Mouse (Mus musculus) embryonic fibroblast, embryonic 13.5 days (primary cell): ENCODE measurements at regions not wholly inside any gene's neighbourhood (a gene's known extent, or its start where the extent isn't known, plus 50 kb on each side); places are given as distances from the start of the nearest gene placed in this dataset.
A peak's percentile ranks its signal among the peaks of the same experiment; 100 is the strongest.

Experiments used
- H3K27ac ChIP-seq: 2 replicates; pipeline ENCODE4 v1.5.1; 2012; ENCODE audit warnings: low read length, control low read depth, inconsistent platforms; ENCODE audit not compliant: insufficient read depth
- H3K4me1 ChIP-seq: 2 replicates; pipeline ENCODE4 v1.6.1; 2011; ENCODE audit warnings: low read length; ENCODE audit not compliant: control insufficient read depth, insufficient read depth
- H3K4me3 ChIP-seq: 2 replicates; pipeline ENCODE4 v1.5.1; 2011; ENCODE audit warnings: mild to moderate bottlenecking, control low read depth, low read length; ENCODE audit not compliant: insufficient read depth
- CTCF ChIP-seq: IDR thresholded peaks from 2 replicates; pipeline ENCODE4 v1.5.1; 2011; ENCODE audit warnings: mild to moderate bottlenecking, control low read depth, low read length, moderate library complexity, borderline replicate concordance; ENCODE audit not compliant: insufficient read depth
- POLR2A ChIP-seq: IDR thresholded peaks from 2 replicates; pipeline ENCODE4 v1.6.1; 2011; ENCODE audit warnings: low read depth, mild to moderate bottlenecking, control low read depth, low read length, moderate library complexity

DNA sequence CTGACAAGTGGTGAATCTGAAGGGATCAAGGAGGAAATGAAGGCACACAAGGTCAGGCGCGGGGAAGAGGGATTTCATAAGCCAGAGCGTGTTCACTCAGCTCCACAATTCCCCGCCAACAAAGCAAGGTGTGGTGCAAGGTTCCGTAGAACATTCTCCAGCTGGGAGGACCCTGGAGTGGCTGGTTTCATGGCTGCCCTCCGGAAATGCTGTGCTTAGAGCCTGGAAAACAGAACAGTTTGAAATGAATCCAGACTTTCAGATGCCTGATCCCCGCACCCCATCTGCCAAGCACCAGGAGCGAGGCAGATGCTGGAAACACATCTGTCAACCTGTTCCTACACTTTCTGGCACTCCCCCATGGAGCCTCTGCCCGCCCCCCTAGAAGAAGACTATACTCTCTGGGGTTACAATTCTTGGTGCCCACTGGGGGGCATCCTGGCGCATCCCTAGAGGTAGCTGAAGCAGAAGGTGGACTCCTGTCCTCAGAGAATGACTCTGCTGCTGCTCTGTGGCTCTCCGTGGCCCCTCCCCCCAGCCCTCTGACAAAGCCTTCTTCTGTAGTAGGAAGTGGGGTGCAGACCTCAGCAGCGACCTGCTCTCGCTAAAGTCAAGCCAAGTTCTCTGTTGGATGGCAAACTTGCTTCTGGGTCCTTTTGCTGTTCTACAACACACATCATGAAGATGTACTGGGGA lies 54.5 kb upstream of the Mafb start:
- no peak for TF ChIP-seq CTCF
- TF ChIP-seq POLR2A = no peak
- Histone ChIP-seq H3K27ac (no peak overlapping the region), H3K4me3 (no peak overlapping the region), H3K4me1 (no peaks in the 10 kb centered on the region; the same call in 1 of the 2 replicates)

DNA sequence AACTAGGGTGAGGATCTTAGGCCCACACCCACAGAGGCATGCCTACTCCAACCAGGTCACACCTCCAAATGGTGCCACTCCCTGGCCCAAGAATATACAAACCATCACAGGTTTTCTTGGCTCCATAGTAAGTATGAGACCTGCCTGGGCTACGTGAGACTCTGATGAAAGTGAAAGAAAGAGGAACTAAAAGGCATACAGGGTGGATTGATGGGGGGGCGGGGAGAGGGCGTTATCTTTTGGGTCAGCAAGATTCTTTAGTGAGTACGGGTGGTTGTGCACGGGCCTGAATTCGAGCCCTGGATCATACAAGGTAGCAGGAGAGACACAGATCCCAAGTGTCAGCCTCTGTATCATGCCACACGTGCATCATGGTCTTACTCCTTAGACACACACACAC lies 57.6 kb upstream of the Mafb start:
- no peak overlapping the region for H3K4me3 ChIP-seq
- TF ChIP-seq POLR2A (no peak), CTCF (no peak)
- H3K4me1 ChIP-seq = no peaks in the 10 kb centered on the region; the same call in 1 of the 2 replicates
- H3K27ac ChIP-seq = no peak overlapping the region

DNA sequence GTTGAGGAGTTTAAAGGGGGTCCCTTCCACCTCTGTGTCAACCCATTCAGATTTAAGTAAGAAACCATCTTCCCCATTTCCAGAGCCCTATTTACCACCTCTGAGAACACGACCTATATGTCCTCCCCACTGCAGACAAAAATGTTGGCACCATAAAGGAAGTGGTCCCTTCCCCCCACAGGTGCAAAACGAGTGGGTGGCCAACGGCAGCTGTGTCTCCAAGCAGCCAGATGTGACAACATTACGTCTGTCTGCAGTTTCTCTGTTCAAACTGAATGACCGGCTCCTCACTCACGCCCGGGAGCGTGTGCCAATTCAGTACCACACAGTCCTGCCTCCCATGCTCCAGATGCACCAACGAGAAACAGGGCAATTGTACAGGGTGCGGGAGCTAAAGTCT lies 60.6 kb upstream of the Mafb start:
- Histone ChIP-seq H3K4me1 (no peaks in the 10 kb centered on the region), H3K27ac (no peak overlapping the region), H3K4me3 (no peak overlapping the region)
- no peak for TF ChIP-seq CTCF
- TF ChIP-seq POLR2A = no peak

DNA sequence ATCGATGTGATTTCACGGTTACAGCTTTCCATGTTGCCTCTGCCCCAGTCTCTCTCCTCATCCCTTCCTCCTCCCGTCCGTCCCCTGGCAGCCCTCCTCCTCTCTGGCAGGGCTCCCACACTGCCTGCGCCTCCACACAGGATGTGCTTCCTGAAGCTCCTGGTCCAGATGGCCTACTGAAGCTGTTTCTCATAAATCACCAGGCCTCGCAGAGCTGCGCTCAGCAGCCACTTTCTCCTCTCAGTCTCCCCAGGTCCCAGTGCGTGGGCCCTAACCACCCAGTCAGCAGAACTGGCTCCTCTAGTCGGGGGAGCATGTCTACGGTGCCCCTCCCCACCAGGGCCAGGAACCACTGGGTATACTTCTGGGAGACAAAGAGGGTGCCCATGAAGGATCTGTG lies 66.4 kb upstream of the Mafb start:
- Histone ChIP-seq H3K4me1 (no peaks in the 10 kb centered on the region), H3K4me3 (no peak overlapping the region), H3K27ac (no peak overlapping the region)
- TF ChIP-seq CTCF = no peak
- TF ChIP-seq POLR2A = no peak

DNA sequence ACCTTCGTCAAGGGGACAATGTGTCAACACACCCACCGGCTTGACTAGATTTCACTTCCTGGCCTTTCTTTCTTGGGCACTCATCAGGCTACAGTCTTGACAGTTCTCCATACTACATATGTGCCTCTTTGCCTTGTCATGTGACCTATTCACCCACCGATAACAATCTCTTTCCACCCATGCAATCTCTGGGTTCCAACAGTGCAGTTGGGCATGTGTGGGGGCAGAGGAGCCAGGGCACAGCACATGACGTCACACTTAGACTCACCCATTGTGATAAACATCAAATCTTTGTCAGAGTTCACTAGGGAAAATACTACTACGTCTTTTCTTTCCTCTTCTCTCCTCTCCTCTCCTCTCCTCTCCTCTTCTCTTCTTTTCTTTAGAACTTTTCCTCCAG lies 67.8 kb upstream of the Mafb start:
- Histone ChIP-seq H3K4me1 (no peaks in the 10 kb centered on the region), H3K27ac (no peak overlapping the region), H3K4me3 (no peak overlapping the region)
- TF ChIP-seq CTCF (no peak), POLR2A (no peak)

DNA sequence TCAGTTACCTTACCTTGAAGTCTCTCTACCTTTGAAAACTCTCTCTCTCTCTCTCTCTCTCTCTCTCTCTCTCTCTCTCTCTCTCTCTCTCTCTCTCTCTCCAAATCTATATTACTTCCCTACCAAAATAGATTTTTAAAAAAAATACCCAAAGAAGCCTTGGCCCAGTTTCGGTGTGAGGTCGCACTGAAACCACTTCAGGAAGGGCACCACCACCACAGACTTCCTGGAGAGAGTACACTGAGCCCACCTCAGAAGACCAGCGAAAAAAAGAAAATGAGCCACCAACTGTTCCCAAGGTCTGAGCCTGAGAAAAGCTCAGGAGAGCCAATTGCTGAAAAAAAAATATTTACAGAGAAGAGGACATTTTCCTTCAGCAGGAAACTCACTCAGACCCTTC lies 68.8 kb upstream of the Mafb start:
- no peak overlapping the region for H3K4me3 ChIP-seq
- TF ChIP-seq POLR2A (no peak), CTCF (no peak)
- H3K27ac ChIP-seq = no peak overlapping the region
- no peaks in the 10 kb centered on the region for H3K4me1 ChIP-seq

DNA sequence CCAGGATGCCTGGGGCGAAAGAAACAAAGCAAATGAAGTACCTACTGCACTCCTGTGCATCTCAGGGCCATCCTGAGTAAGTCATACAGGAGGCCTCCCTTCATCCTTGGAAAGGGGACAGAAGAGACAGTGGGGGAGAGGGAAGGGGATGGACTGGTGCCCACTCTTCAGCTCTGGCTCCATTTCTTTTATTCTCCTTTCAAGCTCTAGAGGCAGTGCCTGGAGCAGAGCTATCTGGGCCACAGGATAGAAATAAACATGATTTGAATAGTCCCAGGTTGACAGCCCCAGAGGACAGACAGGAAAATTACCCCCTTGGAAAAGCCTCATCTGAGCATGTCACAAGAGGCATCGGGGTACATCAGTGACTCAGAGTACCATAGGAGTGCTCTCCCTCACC lies 72.2 kb upstream of the Mafb start:
- Histone ChIP-seq H3K4me1 (no peaks in the 10 kb centered on the region), H3K4me3 (no peak overlapping the region), H3K27ac (no peak overlapping the region)
- TF ChIP-seq CTCF = no peak
- TF ChIP-seq POLR2A = no peak

DNA sequence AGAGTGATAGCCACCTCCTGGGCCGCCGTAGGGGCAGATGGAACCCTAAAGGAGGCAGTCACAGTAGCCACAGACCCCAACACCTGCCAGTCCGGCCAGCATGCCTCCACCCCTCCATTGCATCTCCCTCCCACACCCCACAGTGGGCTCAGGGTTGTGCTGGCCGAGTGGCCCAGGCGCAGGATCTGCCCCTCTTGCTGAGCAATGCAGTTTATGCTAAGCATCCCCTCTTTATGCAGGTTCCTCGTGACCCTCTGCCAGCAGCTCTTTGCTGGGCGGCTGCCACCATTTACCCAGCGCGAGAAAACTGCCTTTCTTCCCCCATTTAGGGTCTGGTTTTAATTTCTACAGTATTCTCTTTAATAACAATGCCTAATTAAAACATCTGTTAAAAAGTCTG lies 73.4 kb upstream of the Mafb start:
- Histone ChIP-seq H3K4me3 (no peak overlapping the region), H3K4me1 (no peaks in the 10 kb centered on the region), H3K27ac (no peak overlapping the region)
- TF ChIP-seq POLR2A (no peak), CTCF (no peak)

DNA sequence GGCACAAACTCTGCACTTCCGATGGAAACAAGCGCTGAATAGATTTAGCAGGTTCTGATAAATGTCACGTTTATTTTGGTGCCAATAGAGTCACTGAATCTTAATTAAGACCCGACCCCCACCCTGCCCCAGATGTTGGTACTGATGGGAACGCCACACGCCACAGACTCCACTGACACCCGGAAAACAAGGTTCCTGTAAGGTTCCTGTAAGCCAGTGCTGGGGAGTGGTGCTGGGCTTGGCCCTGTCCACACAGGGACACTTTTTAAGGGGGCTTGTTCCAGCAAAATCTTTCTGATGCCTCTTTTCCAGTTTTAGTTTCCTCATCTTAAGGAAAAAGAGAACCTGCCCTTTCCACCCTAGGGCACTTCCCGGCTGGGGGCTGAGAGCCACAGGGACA lies 84.2 kb upstream of the Mafb start:
- H3K27ac ChIP-seq = no peak overlapping the region
- TF ChIP-seq CTCF (no peak), POLR2A (no peak)
- peaks cover 5% of the 10 kb centered on the region; the same call in 1 of the 2 replicates for H3K4me1 ChIP-seq
- H3K4me3 ChIP-seq = no peak overlapping the region

DNA sequence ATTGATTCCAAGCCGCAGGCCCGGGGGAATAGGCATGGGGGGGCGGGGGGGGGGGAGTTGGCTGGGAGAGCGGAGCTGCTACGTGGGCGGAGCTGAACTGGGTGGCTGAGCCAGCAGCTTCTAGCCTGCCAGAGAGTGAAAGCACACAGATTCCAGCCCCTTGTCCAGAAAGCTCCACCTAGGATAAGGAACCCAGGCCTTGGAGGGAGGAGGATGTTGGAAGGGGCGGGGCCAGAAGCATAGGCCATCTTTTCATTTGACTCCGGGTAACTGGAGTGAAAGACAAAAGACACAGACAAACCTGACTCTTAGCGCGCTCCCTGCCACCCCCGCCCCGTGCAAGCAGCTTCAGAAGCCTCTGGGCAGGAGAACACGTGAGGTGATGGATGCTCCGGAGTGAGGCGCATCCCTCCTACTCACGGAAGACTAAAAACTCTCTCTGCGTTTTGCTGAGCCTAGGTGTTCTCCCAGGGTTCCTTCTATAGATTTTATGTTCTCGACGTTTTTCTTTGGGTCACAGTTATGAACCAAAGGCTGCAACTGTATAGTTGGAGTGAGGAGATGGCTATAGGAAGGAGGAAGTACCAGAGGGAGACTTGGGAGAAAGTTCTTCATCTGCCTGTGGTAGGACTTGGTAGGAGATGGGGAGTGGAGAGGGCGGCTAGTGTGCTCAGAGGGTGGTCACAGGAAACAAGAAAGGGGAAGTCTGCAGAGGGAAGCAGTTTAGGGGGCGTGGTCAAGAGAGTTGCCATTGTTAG lies 84.8 kb upstream of the Mafb start:
- TF ChIP-seq POLR2A = 0 out of 2 replicates have a peak, but pooled peaks have one; percentile 45
- TF ChIP-seq CTCF = no peak
- peak overlapping the region; percentile 33 for H3K4me3 ChIP-seq
- H3K4me1 ChIP-seq = peaks cover 5% of the 10 kb centered on the region; the same call in 1 of the 2 replicates
- H3K27ac ChIP-seq = 0 out of 2 replicates have a peak overlapping the region, but pooled peaks have one; percentile 17

DNA sequence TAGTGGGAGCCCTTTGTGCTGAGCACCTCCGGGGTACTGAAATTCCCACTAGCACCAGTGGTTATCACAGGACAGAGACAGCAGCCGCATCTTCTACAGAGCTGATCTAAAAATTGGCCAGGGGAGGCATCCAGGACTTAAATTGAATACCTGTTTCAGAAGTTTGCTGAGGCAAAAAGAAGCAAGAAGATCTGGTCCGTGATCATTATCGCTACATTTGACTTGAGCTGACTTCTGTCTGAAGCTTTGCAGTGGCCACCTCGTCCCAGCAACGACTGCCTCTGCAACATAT lies 85.3 kb upstream of the Mafb start:
- Histone ChIP-seq H3K4me3 (no peak overlapping the region), H3K4me1 (peaks cover 5% of the 10 kb centered on the region; the same call in 1 of the 2 replicates), H3K27ac (no peak overlapping the region)
- TF ChIP-seq CTCF (no peak), POLR2A (no peak)
